Mouse (Mus musculus): ENCODE measurements around the gene Sncb. TPM values are rescaled to one million over a fixed set of nuclear protein-coding genes. Genes with fewer than 3 reads are reported as not detected.
A peak's percentile ranks its signal among the peaks of the same experiment; 100 is the strongest.
"Not testable (repeated sequence)": the region's sequence is repeated elsewhere in the genome, so short reads cannot be mapped to it uniquely, and the experiment has no call there.

Sncb gene
- polyA plus RNA-seq, 1 experiment from 2014 or later: 0.13 TPM

GRCm38 (mm10) chr13:54794002-54794577 lies 27.7 kb upstream of the Sncb start:
- Histone ChIP-seq H3K4me3 (no peak overlapping the region), H3K27me3 (ENCODE audit: insufficient read depth, poor library complexity, severe bottlenecking) (peaks cover 80% of the 10 kb centered on the region), H3K27ac (no peak overlapping the region), H3K9me3 (no peaks in the 10 kb centered on the region), H3K36me3 (no peaks in the 10 kb centered on the region), H3K4me1 (peaks cover 21% of the 10 kb centered on the region)
- WGBS: 80% methylated on average over 16 of the region's 16 CpGs
- DNase-seq (ENCODE audit: low spot score): no peak

- Histone ChIP-seq H3K36me3 (no peaks in the 10 kb centered on the region), H3K4me3 (no peak overlapping the region), H3K4me1 (peaks cover 25% of the 10 kb centered on the region), H3K9me3 (no peaks in the 10 kb centered on the region), H3K27me3 (ENCODE audit: insufficient read depth, poor library complexity, severe bottlenecking) (peaks cover 72% of the 10 kb centered on the region), H3K27ac (no peak overlapping the region)
- no peak for DNase-seq (ENCODE audit: low spot score)
- 16% methylated on average over 21 of the region's 21 CpGs for WGBS
Measured at GRCm38 (mm10) chr13:54792259-54793230, 26.1 kb upstream of the Sncb start.

GRCm38 (mm10) chr13:54789561-54790397 lies 23.4 kb upstream of the Sncb start:
- H3K27ac ChIP-seq: peak overlapping the region; percentile 67
- H3K36me3 ChIP-seq: no peaks in the 10 kb centered on the region
- DNase-seq (ENCODE audit: low spot score): no peak
- no peaks in the 10 kb centered on the region for H3K9me3 ChIP-seq
- peak overlapping the region; percentile 72 for H3K4me3 ChIP-seq
- peaks cover 63% of the 10 kb centered on the region for H3K27me3 ChIP-seq (ENCODE audit: insufficient read depth, poor library complexity, severe bottlenecking)
- H3K4me1 ChIP-seq: peaks cover 25% of the 10 kb centered on the region
- WGBS: 2% methylated on average over 38 of the region's 38 CpGs

GRCm38 (mm10) chr13:54788740-54789560 lies 22.6 kb upstream of the Sncb start, which contains the start of gene Tspan17:
Tspan17 (plus strand) TSS chr13:54789377.
- no peaks in the 10 kb centered on the region for H3K36me3 ChIP-seq
- peaks cover 25% of the 10 kb centered on the region for H3K4me1 ChIP-seq
- no peaks in the 10 kb centered on the region for H3K9me3 ChIP-seq
- DNase-seq (ENCODE audit: low spot score): peak; percentile 99
- peaks cover 54% of the 10 kb centered on the region for H3K27me3 ChIP-seq (ENCODE audit: insufficient read depth, poor library complexity, severe bottlenecking)
- 2% methylated on average over 48 of the region's 49 CpGs for WGBS
- peak within 1 kb of the TSS; percentile 67 for H3K27ac ChIP-seq
- H3K4me3 ChIP-seq: peak within 1 kb of the TSS; percentile 72

GRCm38 (mm10) chr13:54787591-54787990 lies 21.2 kb upstream of the Sncb start:
- H3K36me3 ChIP-seq; H3K9me3 ChIP-seq; H3K4me3 ChIP-seq; DNase-seq (ENCODE audit: low spot score); H3K27ac ChIP-seq: not testable (repeated sequence)
- Histone ChIP-seq H3K27me3 (ENCODE audit: insufficient read depth, poor library complexity, severe bottlenecking) (peaks cover 41% of the 10 kb centered on the region), H3K4me1 (peaks cover 21% of the 10 kb centered on the region)
- WGBS: 81% methylated on average over 2 of the region's 2 CpGs

GRCm38 (mm10) chr13:54783698-54784097 lies 17.3 kb upstream of the Sncb start, which contains the start of gene Eif4e1b:
Eif4e1b (plus strand) TSS chr13:54783998.
- peaks cover 9% of the 10 kb centered on the region; the same call in 1 of the 2 replicates for H3K27me3 ChIP-seq (ENCODE audit: insufficient read depth, poor library complexity, severe bottlenecking)
- peaks cover under 1% of the 10 kb centered on the region; the same call in 1 of the 2 replicates for H3K4me1 ChIP-seq
- no peaks in the 10 kb centered on the region for H3K9me3 ChIP-seq
- H3K27ac ChIP-seq: no peak within 1 kb of the TSS
- WGBS: 75% methylated on average over 4 of the region's 4 CpGs
- H3K36me3 ChIP-seq: no peaks in the 10 kb centered on the region
- H3K4me3 ChIP-seq: no peak within 1 kb of the TSS
- DNase-seq (ENCODE audit: low spot score): no peak

- Histone ChIP-seq H3K4me1 (no peaks in the 10 kb centered on the region), H3K27ac (no peak overlapping the region), H3K4me3 (no peak overlapping the region), H3K9me3 (no peaks in the 10 kb centered on the region), H3K36me3 (no peaks in the 10 kb centered on the region), H3K27me3 (ENCODE audit: insufficient read depth, poor library complexity, severe bottlenecking) (peaks cover 9% of the 10 kb centered on the region; the same call in 1 of the 2 replicates)
- 41% methylated on average over 2 of the region's 2 CpGs for WGBS
- no peak for DNase-seq (ENCODE audit: low spot score)
Measured at GRCm38 (mm10) chr13:54783235-54783634, 16.8 kb upstream of the Sncb start.

GRCm38 (mm10) chr13:54781086-54781485 lies 14.7 kb upstream of the Sncb start:
- WGBS: 76% methylated on average over 3 of the region's 3 CpGs
- no peaks in the 10 kb centered on the region for H3K4me1 ChIP-seq
- H3K27me3 ChIP-seq (ENCODE audit: insufficient read depth, poor library complexity, severe bottlenecking): peaks cover 1% of the 10 kb centered on the region; the same call in 1 of the 2 replicates
- no peaks in the 10 kb centered on the region for H3K36me3 ChIP-seq
- H3K9me3 ChIP-seq: no peaks in the 10 kb centered on the region
- H3K27ac ChIP-seq: no peak overlapping the region
- H3K4me3 ChIP-seq: no peak overlapping the region
- DNase-seq (ENCODE audit: low spot score): no peak

GRCm38 (mm10) chr13:54780592-54780991 lies 14.2 kb upstream of the Sncb start:
- Histone ChIP-seq H3K27me3 (ENCODE audit: insufficient read depth, poor library complexity, severe bottlenecking) (no peaks in the 10 kb centered on the region), H3K36me3 (no peaks in the 10 kb centered on the region), H3K9me3 (no peaks in the 10 kb centered on the region), H3K4me1 (no peaks in the 10 kb centered on the region), H3K27ac (no peak overlapping the region), H3K4me3 (no peak overlapping the region)
- no peak for DNase-seq (ENCODE audit: low spot score)
- 73% methylated on average over 3 of the region's 3 CpGs for WGBS

GRCm38 (mm10) chr13:54767012-54767411 lies 617 bp upstream of the Sncb start:
- Histone ChIP-seq H3K4me3 (no peak overlapping the region), H3K27ac (no peak overlapping the region), H3K4me1 (peaks cover 16% of the 10 kb centered on the region), H3K36me3 (no peaks in the 10 kb centered on the region), H3K9me3 (no peaks in the 10 kb centered on the region; the same call in 1 of the 2 replicates), H3K27me3 (ENCODE audit: insufficient read depth, poor library complexity, severe bottlenecking) (peaks cover 59% of the 10 kb centered on the region)
- DNase-seq (ENCODE audit: low spot score): no peak
- WGBS: 77% methylated on average over 4 of the region's 4 CpGs

- H3K36me3 ChIP-seq: no peaks in the 10 kb centered on the region
- 5% methylated on average over 44 of the region's 44 CpGs for WGBS
Measured at GRCm38 (mm10) chr13:54765281-54766191, 859 bp downstream of the Sncb start.

More at GRCm38 (mm10) chr13:54765281-54766191, 859 bp downstream of the Sncb start:
- Histone ChIP-seq H3K9me3 (no peaks in the 10 kb centered on the region; the same call in 1 of the 2 replicates), H3K4me1 (peaks cover 19% of the 10 kb centered on the region), H3K27ac (no peak overlapping the region), H3K27me3 (ENCODE audit: insufficient read depth, poor library complexity, severe bottlenecking) (peaks cover 73% of the 10 kb centered on the region), H3K4me3 (peak overlapping the region; percentile 53)
- no peak for DNase-seq (ENCODE audit: low spot score)
